Mouse (Mus musculus) testis, postnatal 14 days (tissue): ENCODE results near the gene Peli1.

Experiments used
- DNase-seq: peaks from one replicate; pipeline ENCODE4 v3.0.0; 2021; ENCODE audit warnings: low spot score

Gene Peli1

DNA sequence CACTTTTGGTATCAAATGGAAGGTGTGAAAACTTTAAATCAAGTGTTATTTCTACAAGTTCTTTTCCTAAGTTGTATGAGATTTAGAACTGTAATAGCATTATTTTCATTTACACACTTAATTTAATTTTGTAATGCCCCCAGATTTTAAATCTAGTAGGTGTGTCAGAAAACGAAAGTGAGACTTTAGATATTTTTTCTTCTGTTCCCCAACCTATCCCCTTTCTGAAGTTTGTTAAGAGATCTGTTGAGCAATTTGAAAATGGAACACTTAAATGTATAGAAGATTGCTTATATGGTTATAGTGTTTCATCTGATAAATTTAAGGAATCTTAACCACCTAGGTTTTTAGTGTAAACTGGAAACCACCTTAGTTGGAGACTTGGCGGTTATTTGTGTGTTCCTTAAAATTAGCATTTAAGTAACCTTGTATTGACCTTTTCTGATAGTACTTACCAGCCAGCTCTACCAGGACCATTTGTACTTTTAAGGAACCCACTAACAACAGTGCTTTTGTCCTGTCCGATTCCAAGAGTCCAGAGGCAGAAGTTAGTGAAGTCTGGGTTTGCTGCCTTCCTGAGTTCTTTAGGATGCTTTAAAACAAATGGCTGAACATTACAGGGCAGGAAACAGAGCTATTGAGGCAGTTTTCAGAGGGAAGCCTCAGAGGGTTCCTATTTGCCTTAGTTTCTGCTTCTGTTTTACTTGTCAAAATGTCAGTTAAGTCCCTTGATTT, 2.2 kb downstream of the Peli1 start:
- no peak for DNase-seq

DNA sequence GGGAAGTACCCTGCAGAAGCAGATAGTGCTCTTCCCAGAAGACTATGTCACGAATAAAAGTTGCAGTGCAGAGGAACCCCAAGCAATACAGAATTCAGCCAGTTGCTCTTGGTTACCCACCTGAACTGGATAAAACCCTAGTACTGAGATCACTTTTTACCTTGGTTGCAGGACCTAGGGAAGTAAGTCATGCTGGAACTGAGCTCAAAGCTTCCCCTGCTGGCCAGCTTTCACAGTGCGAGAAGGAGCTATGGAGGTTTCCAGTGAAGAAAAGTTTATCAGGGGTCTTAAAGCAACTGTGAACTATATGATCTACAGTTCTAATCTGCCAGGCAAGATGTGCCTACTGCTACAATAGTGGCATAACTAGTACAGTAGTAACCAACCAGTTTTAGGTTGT, 5.5 kb downstream of the Peli1 start:
- DNase-seq, result no peak

DNA sequence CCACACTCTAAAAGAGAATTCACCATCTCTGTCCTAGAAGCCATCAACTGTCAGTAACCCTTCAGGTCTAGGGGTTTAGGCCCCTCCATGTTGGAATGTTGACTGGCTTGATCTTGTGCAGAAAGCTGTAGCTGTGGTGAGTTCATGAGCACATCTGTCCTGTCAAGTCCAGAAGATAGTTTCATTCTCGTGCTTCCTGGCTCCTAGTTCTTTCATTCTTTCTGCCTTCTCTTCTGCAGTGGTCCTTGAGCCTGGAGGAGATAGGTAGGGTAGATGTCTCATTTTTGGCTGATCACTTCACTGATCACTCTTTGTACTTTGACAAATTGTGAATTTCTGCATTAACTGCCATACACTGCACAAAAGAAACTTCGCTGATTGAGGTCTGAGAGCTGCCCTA, 7.4 kb downstream of the Peli1 start:
- no peak for DNase-seq

DNA sequence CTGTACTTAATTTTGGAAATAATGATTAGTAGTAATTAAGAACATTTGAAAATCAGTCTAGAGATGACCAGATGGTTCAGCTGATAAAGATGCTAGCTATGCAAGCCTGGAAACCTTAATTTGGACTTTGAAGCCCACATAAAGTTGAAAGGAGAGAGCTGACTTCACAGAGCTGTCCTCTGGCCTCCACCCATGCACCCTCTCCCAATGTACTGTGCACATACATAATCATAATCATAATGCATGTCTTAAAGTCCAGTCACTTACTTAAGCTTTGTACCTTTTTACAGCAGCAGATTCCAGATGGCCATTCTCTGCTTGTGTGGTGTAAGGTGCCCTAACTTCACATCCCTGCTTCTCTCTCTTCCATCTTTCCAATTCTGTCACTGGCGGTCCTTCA, 9.6 kb downstream of the Peli1 start:
- no peak for DNase-seq

DNA sequence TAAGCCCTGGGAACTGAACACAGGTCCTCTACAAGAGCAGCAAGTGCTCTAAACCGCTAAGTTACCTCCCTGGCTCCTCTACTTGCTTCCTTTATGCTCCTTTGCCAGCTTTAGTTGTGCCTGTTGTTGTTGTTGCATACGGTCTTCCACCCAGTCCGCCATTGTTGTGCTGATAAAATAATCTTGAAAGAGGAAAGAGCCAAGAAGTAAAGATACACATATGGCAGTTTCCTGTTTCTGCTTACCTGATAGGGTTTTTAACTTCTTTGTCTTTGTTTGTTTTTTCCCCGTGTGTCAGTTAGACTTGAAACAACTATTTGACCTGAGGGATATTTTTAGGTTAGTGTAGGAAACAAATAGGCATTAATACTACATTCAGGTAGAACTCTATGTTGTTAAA, 10.2 kb downstream of the Peli1 start:
- DNase-seq, result no peak

DNA sequence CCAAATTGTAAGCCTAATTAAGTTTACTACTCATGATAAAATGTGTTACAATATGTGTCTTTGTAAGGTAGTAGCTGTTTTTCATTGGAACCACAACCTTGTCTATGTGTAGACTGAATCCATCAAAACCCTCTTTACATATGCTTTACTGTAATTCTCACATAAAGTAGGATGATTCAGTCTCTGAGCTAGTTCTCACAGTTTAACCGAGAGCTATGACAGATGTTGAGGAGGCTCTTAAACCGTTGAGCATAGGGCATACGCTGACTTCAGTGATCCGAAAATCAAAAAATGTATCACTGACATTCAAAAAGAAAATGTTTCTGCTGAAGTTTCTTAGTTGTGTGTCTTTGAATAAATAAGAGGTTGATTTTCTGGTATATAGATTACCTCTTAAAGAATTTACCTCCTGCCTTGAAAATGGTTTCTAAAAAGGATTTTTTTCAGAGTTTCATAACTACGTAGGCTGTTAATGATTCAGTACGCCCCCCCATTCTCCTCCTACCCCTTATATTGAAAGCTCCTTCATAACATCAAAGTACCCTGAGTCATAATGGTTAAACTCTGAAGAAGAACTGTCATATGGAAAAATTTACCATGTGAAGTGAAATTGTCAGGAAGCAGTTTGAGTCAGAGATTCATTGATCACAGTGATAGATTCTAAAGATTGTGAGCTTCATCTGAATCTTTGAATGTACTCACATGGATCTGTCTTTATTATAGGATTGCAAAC, 11.3 kb downstream of the Peli1 start:
- DNase-seq, result no peak

DNA sequence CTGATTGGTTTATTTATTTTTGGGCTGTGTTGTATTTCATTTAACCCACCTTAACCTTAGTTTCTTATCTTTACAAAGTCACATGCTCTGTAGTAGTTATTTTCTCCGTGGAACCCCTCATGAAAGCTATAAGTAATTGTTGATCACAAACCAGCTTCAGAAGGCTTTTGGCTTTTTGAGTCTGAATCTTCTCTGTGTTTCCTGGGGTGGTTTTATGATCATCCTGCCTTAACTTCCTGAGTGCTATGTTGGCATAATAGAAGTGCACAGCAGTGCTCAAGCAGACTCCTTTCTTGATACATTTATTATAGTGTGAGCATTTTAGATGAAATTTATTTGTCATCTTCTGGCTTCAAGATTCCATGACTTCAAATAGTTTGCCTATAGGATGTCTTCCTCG, 12.1 kb downstream of the Peli1 start:
- DNase-seq, result no peak

DNA sequence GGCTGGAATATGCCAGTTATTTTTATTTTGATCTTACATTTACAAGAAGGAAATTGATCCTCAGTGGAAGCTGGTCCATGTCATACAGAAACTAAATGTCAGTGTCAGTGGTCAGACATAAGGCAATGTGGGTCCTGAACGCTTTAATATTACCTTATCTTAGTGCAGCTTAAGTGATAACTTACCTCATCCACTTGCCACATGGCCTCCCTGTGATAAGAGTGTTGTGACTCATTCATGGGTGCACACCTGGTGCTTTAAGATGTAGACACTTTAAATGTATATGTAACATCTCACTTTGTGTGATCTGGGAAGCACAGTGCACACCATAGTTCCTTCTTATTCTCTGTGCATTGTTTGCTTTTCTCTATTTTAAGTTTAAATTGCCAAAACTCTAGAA, 14.3 kb downstream of the Peli1 start:
- DNase-seq, result no peak

DNA sequence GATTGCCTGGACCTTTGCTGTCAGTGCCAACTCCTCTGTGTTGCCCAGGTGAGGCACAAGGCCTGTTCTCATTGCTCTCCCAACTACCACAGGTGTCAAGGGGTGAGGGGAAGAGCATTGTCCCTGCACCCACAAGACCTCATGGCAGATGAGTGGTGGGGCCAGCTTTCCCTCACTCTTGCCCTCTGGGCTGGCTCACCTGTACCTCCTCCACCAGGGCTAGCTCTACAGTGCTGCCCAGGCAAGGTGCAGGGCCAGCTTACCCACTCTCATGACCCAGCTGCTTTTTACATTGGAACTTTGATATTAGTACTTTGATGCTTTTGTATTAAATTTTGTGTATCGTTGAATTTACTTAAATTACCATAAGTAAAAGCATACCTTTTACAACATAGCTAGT, 16.0 kb downstream of the Peli1 start:
- DNase-seq, result no peak

DNA sequence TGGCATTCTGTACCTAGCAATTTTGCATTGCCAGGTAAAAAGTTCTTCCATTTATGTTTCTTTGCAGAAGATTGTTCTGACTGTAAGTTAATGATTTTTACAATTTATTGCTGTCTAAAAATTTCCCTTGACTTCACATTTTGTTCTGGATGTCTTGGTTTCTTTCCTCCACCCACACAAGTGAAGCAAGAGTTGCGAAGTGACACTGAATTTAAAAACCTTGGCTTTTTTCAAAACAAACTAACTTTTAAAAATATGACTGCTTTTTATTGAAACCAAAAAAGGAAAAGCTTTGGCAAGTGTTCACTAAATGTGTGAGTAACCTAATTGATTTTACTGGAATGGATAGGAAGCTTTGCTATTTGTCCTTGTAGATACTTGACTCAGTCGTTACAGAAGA, 18.2 kb downstream of the Peli1 start:
- no peak for DNase-seq

DNA sequence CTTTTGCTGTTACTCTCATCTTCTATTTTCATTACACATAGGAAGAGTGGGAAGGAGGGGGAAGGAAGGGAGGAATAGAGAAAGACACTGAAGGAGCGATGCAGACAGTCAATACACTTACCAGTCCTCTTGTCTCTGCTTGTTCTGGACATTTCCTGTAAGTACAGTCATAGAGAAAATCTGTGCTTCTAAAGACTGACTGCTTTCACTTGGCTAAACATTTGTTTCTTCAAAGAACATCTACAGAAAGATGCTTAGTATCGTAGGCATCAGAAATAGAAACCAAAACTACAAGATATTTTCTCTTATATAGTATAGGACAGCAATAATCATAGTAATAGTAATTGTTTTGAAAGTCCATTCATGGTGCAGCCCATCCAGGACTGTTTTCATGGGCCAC, 23.4 kb downstream of the Peli1 start:
- no peak for DNase-seq

DNA sequence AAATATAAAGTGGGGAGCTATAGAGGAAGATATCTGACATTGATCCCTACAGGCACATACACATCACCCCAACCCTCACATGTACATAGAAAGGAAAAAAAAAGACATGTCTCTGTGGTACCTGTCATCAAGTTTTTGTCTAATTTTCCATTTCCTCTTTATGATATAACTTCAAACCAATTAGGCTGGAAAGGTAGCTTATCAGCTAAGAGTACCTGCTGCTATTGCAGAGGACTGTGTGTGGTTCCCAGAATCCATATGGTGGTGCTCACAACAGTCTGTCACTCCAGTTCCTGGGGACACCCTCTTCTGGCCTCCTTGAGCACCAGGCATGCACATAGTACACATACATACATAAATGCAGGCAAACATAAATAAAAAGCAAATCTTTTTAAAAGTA, 24.7 kb downstream of the Peli1 start:
- no peak for DNase-seq

DNA sequence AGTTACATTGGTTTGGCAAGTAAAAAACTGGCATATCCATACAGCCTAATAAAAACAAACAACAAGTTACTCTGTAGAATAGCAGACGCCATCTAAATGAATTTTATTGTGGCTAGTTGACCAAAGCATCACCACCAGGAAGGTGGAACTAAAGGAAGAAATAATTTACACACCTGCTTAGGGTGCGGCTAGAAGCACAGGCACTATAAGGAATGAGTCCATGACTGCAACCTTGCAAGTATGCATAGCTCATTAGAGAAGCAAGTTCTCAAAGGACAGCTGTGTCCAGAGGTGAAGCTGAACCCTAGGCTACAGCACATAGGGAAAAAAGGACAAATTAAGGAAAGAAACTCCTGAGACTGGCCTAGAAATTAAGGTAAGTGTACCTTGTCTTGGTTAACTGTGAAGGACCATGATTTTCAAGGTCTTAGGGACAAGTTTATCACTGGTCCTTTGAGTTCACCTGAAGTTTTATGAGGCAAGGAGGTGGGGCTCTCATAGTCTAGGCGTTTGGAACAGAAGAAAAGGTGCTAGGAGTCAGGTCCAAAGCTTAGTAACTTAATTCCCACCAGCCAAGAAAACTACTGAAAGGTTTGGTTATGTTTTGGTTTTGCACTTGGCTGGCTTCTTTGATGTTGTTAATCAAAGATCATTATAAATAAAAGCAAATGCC, 25.7 kb downstream of the Peli1 start:
- no peak for DNase-seq

DNA sequence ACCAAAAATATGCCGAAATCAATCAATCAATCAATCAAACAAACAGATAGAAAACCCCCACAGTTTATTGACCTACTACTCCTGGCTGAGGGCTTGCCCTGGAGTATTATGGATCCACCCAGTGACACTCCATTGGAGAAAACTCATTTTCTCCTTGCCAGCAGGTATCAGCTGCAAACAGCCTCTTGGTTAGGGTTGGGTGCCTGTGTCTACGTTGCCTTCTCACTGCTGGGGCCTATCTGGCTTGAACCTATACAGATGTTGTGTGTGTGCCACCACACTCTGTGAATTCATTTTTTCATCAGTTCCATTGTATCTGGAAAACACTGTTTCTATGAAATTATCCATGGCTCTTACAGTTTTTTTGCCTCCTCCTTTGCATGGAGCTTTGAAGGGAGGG, 30.6 kb downstream of the Peli1 start:
- no peak for DNase-seq

DNA sequence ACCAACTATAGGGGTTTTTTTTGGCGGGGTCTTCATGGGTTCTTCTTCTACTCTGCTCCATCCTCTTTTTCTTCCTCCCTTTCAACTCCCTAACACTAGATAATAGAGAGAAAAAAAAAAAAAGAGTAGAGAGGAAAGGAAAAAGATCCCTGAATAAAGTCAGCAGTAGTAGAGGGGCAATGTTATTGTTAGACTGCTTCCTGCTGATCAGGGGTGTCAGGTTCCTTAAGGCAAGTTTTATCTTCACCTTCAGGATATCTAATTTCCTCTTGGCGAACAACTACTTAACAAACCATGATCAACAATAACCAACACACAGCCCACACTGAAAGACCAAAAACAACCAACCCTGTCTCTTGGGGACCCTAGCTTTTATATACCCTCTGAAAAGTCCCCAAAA, 31.3 kb downstream of the Peli1 start:
- DNase-seq, result no peak

DNA sequence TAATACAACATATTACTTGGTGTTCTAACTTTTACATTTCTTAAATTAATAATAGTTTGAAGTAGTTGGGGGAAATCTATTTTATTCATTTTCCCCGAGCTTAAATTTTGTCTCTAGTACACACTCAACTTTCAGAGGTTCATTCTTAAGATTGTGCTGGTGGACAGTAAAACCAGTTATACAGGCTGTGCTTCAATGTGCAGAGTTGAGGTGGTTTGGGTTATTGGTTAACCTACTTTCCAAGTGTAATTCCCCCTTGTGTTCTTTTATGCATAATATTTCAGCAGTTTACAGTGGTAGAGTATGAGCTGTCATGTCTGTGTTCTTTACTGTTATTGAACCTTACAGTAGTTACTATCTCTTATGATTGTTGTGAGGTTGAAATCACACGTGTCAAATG, 40.6 kb downstream of the Peli1 start:
- DNase-seq, result no peak

DNA sequence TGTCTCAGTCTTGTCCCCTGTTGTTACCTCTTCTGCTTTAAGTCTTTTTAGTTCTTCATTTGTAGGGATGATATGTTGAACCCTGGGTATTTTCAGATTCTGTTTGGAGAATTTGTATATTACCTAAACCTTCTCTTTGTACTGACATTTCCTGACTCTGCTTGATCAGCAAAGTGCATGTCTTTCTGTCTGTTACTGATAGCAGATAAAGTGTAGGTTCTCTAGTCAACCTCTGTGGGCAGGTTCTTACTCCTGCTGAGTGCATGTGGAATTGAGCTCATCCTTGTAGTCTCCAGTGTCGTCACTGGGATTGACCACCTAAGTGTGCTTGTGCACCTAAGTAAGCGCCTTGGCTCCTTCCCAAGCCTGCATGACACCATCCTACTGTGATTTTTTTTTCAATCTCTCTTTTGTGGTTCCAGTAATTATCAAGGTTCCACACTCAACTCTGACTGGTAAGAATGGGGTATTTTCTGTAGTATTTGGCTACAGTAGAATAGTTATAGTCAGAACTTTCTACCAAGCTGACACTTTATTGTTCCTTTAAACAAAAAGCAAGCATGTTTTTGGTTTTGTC, 43.9 kb downstream of the Peli1 start:
- DNase-seq, result no peak

DNA sequence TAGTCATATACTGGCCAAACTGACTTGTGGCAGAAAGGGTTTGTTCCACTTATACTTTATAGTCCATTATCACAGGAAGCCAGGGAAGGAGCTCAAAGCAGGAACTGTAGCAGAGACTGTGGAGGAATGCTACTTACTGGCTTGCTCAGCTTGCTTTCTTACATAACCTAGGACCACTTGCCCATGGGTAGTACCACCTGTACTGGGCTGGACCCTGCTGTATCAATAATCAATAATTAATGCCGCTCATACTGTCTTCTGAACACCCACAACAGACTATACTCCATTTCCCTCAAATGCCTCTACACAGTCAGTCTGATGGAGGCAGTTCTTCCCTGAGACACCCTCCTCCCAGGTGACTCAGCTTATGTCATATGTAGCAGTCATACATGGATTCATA, 48.4 kb downstream of the Peli1 start:
- no peak for DNase-seq

DNA sequence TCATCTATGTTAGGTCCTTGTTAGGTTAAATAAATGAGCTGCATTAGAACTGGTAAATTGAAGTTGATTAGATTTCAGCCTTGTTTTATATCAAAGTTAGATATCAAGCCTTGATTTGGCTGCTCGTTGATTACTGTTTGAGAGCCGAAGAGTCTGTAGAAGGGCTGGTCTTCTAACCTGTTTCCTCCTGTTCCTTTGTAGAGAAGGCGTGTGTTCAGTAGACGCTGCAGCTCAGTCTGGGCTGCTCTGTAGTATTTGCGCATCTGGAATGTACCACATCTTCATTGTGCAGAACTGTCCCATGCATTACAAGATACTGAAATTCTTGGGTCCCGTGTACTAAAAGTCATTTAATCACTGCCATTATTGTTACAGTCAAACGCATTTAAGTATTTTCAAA, 50.2 kb downstream of the Peli1 start:
- DNase-seq, result no peak

DNA sequence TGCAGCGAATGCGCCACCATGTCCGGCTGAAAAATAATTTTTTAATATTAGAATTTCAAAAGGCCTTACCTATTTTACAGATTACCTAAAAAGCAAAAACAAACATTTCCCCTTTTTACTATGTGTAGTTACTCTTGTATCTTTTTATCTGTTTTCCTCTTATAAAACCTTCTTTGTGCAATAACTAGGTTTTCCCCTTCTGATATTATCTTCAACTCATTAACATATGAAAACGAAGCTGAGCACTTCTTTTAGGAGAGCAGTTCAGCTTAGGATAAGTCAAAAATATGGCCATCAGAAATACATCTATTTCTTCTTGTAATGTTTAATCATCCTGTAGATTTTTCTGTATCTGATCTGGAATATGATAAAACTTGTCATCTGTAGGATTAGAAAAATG, 50.7 kb downstream of the Peli1 start:
- DNase-seq, result no peak

DNA sequence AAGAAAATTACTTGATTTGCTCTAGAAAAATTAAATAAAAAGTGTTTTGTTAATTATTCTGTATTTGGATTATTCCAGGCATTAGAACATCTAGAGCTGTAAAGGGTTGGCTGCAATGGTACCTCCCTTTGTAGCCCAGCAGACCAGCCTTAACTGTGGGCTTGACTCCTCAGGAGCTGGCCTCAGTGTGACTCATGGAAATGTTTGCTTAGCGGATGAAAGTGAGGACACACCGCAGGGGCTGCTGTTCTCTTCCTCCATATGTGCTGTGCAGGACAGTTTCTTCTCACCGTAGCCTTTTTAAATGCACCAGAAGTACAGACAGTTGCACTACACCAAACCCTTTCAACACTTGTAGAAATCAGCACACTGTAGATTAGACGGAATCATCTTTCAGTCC, 58.4 kb downstream of the Peli1 start:
- DNase-seq, result no peak

DNA sequence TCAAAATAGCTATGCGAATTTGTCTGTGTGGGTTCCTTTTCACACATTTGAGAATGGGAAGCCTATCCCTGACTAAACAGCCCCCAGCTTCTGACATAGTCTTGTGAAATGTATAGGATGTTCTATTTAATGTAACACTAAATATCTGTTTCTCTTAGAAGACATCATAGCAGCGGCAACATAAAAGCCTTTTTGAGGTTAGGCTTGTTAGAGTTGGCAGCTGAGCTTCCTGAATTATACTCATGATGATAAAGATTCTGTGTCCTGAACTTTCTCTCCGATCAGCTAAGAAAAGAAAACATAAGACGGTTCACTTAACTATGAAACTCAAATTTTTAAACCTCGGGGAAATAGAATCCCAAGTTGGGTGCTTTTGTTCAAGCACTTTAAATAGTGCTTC, 59.2 kb downstream of the Peli1 start:
- no peak for DNase-seq

DNA sequence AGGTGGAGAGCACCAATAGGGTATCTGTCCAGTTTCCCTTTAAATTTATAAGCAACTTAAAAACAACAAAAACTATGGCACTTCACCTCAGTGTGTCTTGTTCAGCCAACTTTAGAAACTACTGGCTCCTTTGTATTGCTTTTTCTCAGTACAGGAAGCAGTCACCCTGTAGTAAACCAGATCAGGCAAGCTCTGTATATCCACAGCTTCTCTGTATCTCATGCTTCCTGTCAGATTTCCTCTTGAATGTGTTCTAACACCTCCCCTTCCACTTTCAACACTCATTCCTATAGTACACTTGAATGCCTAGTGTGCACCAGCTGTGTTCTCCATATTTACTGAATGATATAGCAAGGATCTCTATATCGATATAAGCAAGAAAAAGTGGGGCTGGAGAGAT, 60.6 kb downstream of the Peli1 start:
- DNase-seq, result no peak
